Mouse (Mus musculus) lung, embryonic 15.5 days (tissue): Measurements from ENCODE around the gene Olfr456. TPM values are rescaled to one million over a fixed set of nuclear protein-coding genes. Genes with fewer than 3 reads are reported as not detected.

ENCODE experiments used
- polyA plus RNA-seq: library from polyadenylated mRNA; unstranded; fragments of >200 nt; fragmentation: Nextera tagmentation; extraction: Ambion mirVana; gene quantifications from 2 replicates; pipeline ENCODE4 v1.2.1, GENCODE M21; 2015

The Olfr456 gene
- polyA plus RNA-seq, 1 experiment from 2014 or later = not detected

Other genes starting within 250 kb of the Olfr456 start
- gene Gstk1, start 241.3 kb downstream of the Olfr456 start, polyA plus RNA-seq = 43.6 and 46.2 TPM in 2 replicates
- 3.6 and 4.1 TPM in 2 replicates for gene Tmem139, start 225.2 kb downstream of the Olfr456 start, polyA plus RNA-seq
- gene Casp2, start 222.2 kb downstream of the Olfr456 start, polyA plus RNA-seq = 73.4 and 73.5 TPM in 2 replicates
- 0.14 and 0.24 TPM in 2 replicates for gene Clcn1, start 200.5 kb downstream of the Olfr456 start, polyA plus RNA-seq
- 0.06 and 0.14 TPM in 2 replicates for gene Fam131b, start 162.6 kb downstream of the Olfr456 start, polyA plus RNA-seq
- gene Zyx, start 137.6 kb downstream of the Olfr456 start, polyA plus RNA-seq = 161 and 167 TPM in 2 replicates
- gene Epha1, start 113.9 kb downstream of the Olfr456 start, polyA plus RNA-seq = 14.2 and 16.9 TPM in 2 replicates
- not detected in 2 replicates for gene Tas2r143, start 87.0 kb downstream of the Olfr456 start, polyA plus RNA-seq
- gene Tas2r135, start 81.8 kb downstream of the Olfr456 start, polyA plus RNA-seq = not detected in 2 replicates
- not detected in 2 replicates for gene Tas2r126, start 52.7 kb downstream of the Olfr456 start, polyA plus RNA-seq
- not detected in 2 replicates for gene Olfr458, start 22.0 kb downstream of the Olfr456 start, polyA plus RNA-seq
- gene Olfr457, start 10.9 kb downstream of the Olfr456 start, polyA plus RNA-seq = not detected in 2 replicates
- not detected in 2 replicates for gene Olfr455, start 60.4 kb upstream of the Olfr456 start, polyA plus RNA-seq
- gene Tcaf3, start 110.5 kb upstream of the Olfr456 start, polyA plus RNA-seq = not detected in 2 replicates
- gene Tcaf2, start 158.0 kb upstream of the Olfr456 start, polyA plus RNA-seq = 9.0 TPM in 2 replicates
- 74.2 and 75.9 TPM in 2 replicates for gene Tcaf1, start 222.9 kb upstream of the Olfr456 start, polyA plus RNA-seq